Comparison of ENCODE assay signal across 8 mouse cellular contexts in genomic region chr6:119902204-119903080, GRCm38 (mm10). TPM values are rescaled to one million over a fixed set of nuclear protein-coding genes. Genes with fewer than 3 reads are reported as not detected.
A peak's percentile ranks its signal among the peaks of the same experiment; 100 is the strongest.
DNase-seq lines count a peak whose midpoint lies in the region; ATAC-seq lines count a peak whose summit lies in the region.

Gene Rad52, plus strand, starts transcription at chr6:119902698.

- H3K36me3 ChIP-seq in hindbrain, embryonic 13.5 days, result peaks cover 3% of the 10 kb centered on the region

- H3K4me2 ChIP-seq in hindbrain, embryonic 13.5 days, result peak within 1 kb of the TSS; percentile 77

- no peaks in the 10 kb centered on the region for H3K27me3 ChIP-seq in hindbrain, embryonic 13.5 days

- WGBS in hindbrain, embryonic 13.5 days, result 2% methylated on average over 67 of the region's 67 CpGs

- DNase-seq in NIH3T3 (ENCODE audit: low read depth), result peak; percentile 96
- peak; percentile 90 to 91 for DNase-seq in cerebellum, postnatal 10 days
- peak; percentile 84 to 85 for DNase-seq in frontal cortex, postnatal 14 days (ENCODE audit: low spot score in 2 of 2)
- DNase-seq in layer of hippocampus, postnatal 25 days (ENCODE audit: extremely low spot score in 1 of 2, low spot score in 1 of 2), result peak; percentile 73 to 75
- DNase-seq in lung, postnatal 25 days (ENCODE audit: low spot score), result peak; percentile 89
- DNase-seq in retina, embryonic 14.5 days (ENCODE audit: low spot score), result peak; percentile 93
- DNase-seq in thymus, postnatal 4 days, result peak; percentile 89

- H3K27ac ChIP-seq in hindbrain, embryonic 13.5 days, result peak within 1 kb of the TSS; percentile 92

- H3K9me3 ChIP-seq in hindbrain, embryonic 13.5 days, result no peaks in the 10 kb centered on the region

- peaks cover 15% of the 10 kb centered on the region for H3K4me1 ChIP-seq in hindbrain, embryonic 13.5 days (replicated peaks)

- peak; percentile 95 for ATAC-seq in hindbrain, embryonic 13.5 days (ENCODE audit: low FRiP score)

- H3K4me3 ChIP-seq in hindbrain, embryonic 13.5 days, result peak within 1 kb of the TSS; percentile 96

- H3K9ac ChIP-seq in hindbrain, embryonic 13.5 days, result peak within 1 kb of the TSS; percentile 95

RNA-seq across cellular contexts. Expression of gene Rad52, which starts in this region (rescaled TPM):
- 25.7 and 26.5 TPM in 2 replicates for polyA plus RNA-seq in hindbrain, embryonic 13.5 days (2015; fragmentation: Nextera tagmentation; extraction: Ambion mirVana)
- total RNA-seq in layer of hippocampus, postnatal 25 days (2021), result 10 to 100 TPM; 31.4 to 40.8 TPM

Comparison
In these comparisons a context has a peak if more than half of its experiments do, and no peak if none do; other contexts are left out.
1. Peak in every context shown above with its lines: DNase-seq, ATAC-seq, H3K4me3 ChIP-seq and H3K27ac ChIP-seq.